Mouse (Mus musculus) adrenal gland, postnatal 4 days (tissue): Measurements from ENCODE around the gene Fbxw7. TPM values are rescaled to one million over a fixed set of nuclear protein-coding genes. Genes with fewer than 3 reads are reported as not detected.
"Not testable (repeated sequence)": the region's sequence is repeated elsewhere in the genome, so short reads cannot be mapped to it uniquely, and the experiment has no call there.

Experiments used
- DNase-seq, 2 experiments: peaks; one replicate each; pipeline ENCODE4 v3.0.0; 2021 to 2022; ENCODE audit warnings: low spot score in 2 of 2, mixed read lengths in 2 of 2
- total RNA-seq, 2 experiments: library from RNA; stranded (reverse); gene quantifications; 2 replicates each; pipeline ENCODE4 v1.2.3; 2021

Fbxw7 gene
- total RNA-seq, 2 experiments from 2014 or later = 24.4 to 24.7 TPM

GRCm38 (mm10) chr3:84826405-84826804 lies 11.3 kb downstream of the Fbxw7 start:
- no peak for DNase-seq

- no peak for DNase-seq
Measured at GRCm38 (mm10) chr3:84826938-84827337, 11.9 kb downstream of the Fbxw7 start.

- no peak for DNase-seq
Measured at GRCm38 (mm10) chr3:84827617-84828016, 12.5 kb downstream of the Fbxw7 start.

GRCm38 (mm10) chr3:84829366-84829765 lies 14.3 kb downstream of the Fbxw7 start:
- no peak for DNase-seq

GRCm38 (mm10) chr3:84836029-84836428 lies 21.0 kb downstream of the Fbxw7 start:
- no peak for DNase-seq

- DNase-seq = no peak
Measured at GRCm38 (mm10) chr3:84837984-84838383, 22.9 kb downstream of the Fbxw7 start.

GRCm38 (mm10) chr3:84839499-84839898 lies 24.4 kb downstream of the Fbxw7 start:
- no peak for DNase-seq

GRCm38 (mm10) chr3:84841271-84841670 lies 26.2 kb downstream of the Fbxw7 start:
- DNase-seq = no peak

GRCm38 (mm10) chr3:84842793-84843192 lies 27.7 kb downstream of the Fbxw7 start:
- no peak for DNase-seq

GRCm38 (mm10) chr3:84843594-84843993 lies 28.5 kb downstream of the Fbxw7 start:
- peak in 1 of 2 experiments; percentile 21 for DNase-seq

GRCm38 (mm10) chr3:84848798-84849197 lies 33.7 kb downstream of the Fbxw7 start:
- DNase-seq = no peak

GRCm38 (mm10) chr3:84850418-84850817 lies 35.4 kb downstream of the Fbxw7 start:
- no peak for DNase-seq

- no peak for DNase-seq
Measured at GRCm38 (mm10) chr3:84851801-84852200, 36.7 kb downstream of the Fbxw7 start.

- DNase-seq = no peak
Measured at GRCm38 (mm10) chr3:84852877-84853276, 37.8 kb downstream of the Fbxw7 start.

- DNase-seq = no peak
Measured at GRCm38 (mm10) chr3:84854440-84854839, 39.4 kb downstream of the Fbxw7 start.

- no peak for DNase-seq
Measured at GRCm38 (mm10) chr3:84860669-84861068, 45.6 kb downstream of the Fbxw7 start.

GRCm38 (mm10) chr3:84861817-84862216 lies 46.7 kb downstream of the Fbxw7 start:
- not testable (repeated sequence) for DNase-seq

- no peak for DNase-seq
Measured at GRCm38 (mm10) chr3:84865684-84866083, 50.6 kb downstream of the Fbxw7 start.

- DNase-seq = no peak
Measured at GRCm38 (mm10) chr3:84866866-84867265, 51.8 kb downstream of the Fbxw7 start.

- no peak for DNase-seq
Measured at GRCm38 (mm10) chr3:84867434-84867975, 52.4 kb downstream of the Fbxw7 start.

- no peak for DNase-seq
Measured at GRCm38 (mm10) chr3:84867991-84868390, 52.9 kb downstream of the Fbxw7 start.

- DNase-seq = no peak
Measured at GRCm38 (mm10) chr3:84870126-84870525, 55.1 kb downstream of the Fbxw7 start.

- DNase-seq = no peak
Measured at GRCm38 (mm10) chr3:84875306-84875705, 60.2 kb downstream of the Fbxw7 start.

- DNase-seq = no peak
Measured at GRCm38 (mm10) chr3:84876211-84876610, 61.1 kb downstream of the Fbxw7 start.
